Mouse (Mus musculus) erythroblast, adult 5-6 weeks (primary cell): ENCODE data around the gene Olfr1161. TPM values are rescaled to one million over a fixed set of nuclear protein-coding genes. Genes with fewer than 3 reads are reported as not detected.
"Not testable (repeated sequence)": the region's sequence is repeated elsewhere in the genome, so short reads cannot be mapped to it uniquely, and the experiment has no call there.

Source experiments
- ATAC-seq: replicated peaks from 2 replicates; pipeline ENCODE4 v1.8.0; 2016; ENCODE audit warnings: moderate number of reproducible peaks, mild to moderate bottlenecking, moderate TSS enrichment, inconsistent platforms; ENCODE audit not compliant: poor library complexity, low FRiP score, severe bottlenecking
- total RNA-seq, 2 experiments: library from RNA; stranded (forward) in 1 of 2; stranded (reverse) in 1 of 2; fragments of 150-400 nt in 1 of 2; fragments of 200-764, 138-1000 nt in 1 of 2; gene quantifications; 2 replicates each; pipeline versions ENCODE4 v1.2.3 to v1.2.4; 2015 to 2017; ENCODE audit warnings: low replicate concordance in 2 of 2

The Olfr1161 gene
- total RNA-seq (2015; ENCODE audit: low replicate concordance), result not detected in 2 replicates
- not detected in 2 replicates for total RNA-seq (2017; ENCODE audit: low replicate concordance)

GRCm38 (mm10) chr2:88022474-88022873, at the start of gene Olfr1161:
Olfr1161 (plus strand) TSS chr2:88022774.
- not testable (repeated sequence) for ATAC-seq

GRCm38 (mm10) chr2:87974563-87974962, 48.0 kb upstream of the Olfr1161 start, which contains the start of gene Olfr74:
Olfr74 (minus strand) TSS chr2:87974663.
- ATAC-seq, result no peak

DNA sequence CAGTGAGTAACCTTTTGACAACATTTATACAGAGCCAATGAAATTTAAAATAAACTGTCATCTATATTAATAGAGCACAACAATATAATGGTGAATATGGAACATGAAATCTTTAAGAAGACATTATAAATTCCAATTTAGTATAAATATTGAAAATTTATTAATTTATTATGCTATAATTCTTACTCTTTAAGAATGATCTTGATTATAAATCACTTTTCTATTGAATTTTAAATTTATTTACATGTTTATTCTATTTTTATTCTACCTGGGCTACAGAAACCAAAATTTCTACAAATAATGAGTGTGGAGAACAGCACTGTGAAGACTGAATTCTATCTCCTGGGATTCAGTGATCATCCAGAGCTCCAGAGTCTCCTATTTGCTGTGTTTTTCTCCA, 32.8 kb upstream of the Olfr1161 start, which contains the start of gene Olfr1158:
Gene Olfr1158, plus strand, starts transcription at position 301 of the 400 bp plus-strand sequence.
- no peak for ATAC-seq

DNA sequence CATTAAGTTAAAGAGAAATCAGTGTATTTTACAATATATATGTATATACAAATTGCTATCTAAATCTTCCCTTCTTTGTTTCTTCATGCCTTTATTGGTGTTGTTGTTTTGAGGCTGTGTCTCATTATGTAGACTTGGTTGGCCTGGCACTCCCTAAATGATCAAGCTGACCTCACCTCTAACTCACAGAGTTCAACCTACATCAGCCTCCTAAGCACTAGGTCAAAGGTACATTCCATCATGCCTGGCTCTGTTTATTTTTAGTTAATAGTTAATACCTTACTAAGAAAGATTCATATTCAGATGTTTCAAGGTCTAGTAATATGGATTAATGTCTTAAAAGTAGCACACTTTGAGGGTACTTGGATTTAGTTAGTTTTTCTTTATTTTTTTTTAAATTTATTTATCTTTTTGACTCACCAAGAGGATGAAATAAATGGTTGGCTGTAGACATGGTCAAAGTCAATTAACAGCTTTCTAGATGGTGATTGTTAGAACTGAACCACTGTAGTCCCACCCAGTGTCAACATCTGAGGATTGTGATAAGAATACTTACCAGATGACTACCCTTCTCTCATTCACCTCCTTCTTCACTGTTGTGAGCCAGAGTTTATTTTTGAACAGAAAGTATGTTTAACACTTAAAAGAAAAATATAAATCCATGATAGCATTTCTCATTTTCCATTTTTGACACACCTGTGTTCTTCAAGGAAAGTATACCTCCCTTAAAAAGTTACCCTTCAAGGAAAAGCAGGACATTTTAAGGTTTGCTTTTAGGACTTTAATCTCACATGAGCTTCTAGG, 14.9 kb upstream of the Olfr1161 start, which contains the start of gene Olfr1160:
Gene Olfr1160, minus strand, starts transcription at position 754 of the 804 bp plus-strand sequence.
- ATAC-seq, result no peak

DNA sequence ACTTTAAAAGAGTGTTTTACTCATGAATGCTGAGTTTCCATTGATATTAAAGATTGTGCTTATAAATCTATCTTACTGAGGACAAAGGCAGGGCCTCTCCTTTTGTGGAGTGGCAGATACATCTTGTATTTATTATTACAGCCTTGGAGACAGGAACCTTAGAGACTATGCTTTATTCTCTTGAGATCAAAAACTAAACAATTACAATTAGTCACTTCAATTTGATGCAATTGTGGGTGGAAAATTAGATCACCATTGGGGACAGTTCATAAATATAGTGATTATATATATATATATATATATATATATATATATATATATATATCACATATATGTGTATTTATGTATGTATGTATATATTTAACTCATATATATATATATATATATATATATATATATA, 15.0 kb downstream of the Olfr1161 start, which contains the start of gene Olfr73:
Gene Olfr73, minus strand, starts transcription at position 101 of the 400 bp plus-strand sequence.
- ATAC-seq, result no peak

- no peak for ATAC-seq
Observed at GRCm38 (mm10) chr2:88051029-88051428, 28.5 kb downstream of the Olfr1161 start, which contains the start of gene Olfr1162. Olfr1162 (minus strand) TSS chr2:88051129.

DNA sequence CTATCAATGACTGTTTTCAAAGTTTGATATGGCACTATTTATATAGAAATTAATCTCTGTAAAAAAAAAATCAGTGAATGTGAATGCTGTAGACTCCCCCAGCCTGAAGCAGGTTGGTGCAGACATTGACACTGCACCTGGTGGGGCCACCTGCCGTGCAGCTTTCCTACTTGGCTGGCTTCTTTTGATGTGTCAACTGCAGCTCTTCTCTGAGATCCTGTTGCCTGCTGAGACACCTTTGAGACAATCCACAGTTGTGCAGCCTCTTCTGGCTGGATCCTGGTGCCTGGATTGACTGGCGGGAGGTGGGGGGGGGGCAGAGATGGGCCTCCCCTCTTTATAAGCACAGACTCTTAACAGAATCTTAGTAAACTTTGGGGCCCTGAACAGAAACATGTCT, 41.0 kb downstream of the Olfr1161 start:
- no peak for ATAC-seq

- no peak for ATAC-seq
Observed at GRCm38 (mm10) chr2:88071730-88072129, 49.2 kb downstream of the Olfr1161 start, which contains the start of gene Olfr1163. Olfr1163 (minus strand) TSS chr2:88071830.

Other genes with a start within 250 kb of the Olfr1161 start
- gene Olfr152, start 243.3 kb upstream of the Olfr1161 start, total RNA-seq (2015; ENCODE audit: low replicate concordance), result not detected in 2 replicates
- 2.4 TPM in 1 of 2 replicates, not detected in the other for gene Olfr152, start 243.3 kb upstream of the Olfr1161 start, total RNA-seq (2017; ENCODE audit: low replicate concordance)
- gene Olfr1143, start 222.2 kb upstream of the Olfr1161 start, total RNA-seq (2015; ENCODE audit: low replicate concordance), result not detected in 2 replicates
- gene Olfr1143, start 222.2 kb upstream of the Olfr1161 start, total RNA-seq (2017; ENCODE audit: low replicate concordance), result not detected in 2 replicates
- not detected in 2 replicates for gene Olfr1145, start 213.0 kb upstream of the Olfr1161 start, total RNA-seq (2015; ENCODE audit: low replicate concordance)
- not detected in 2 replicates for gene Olfr1145, start 213.0 kb upstream of the Olfr1161 start, total RNA-seq (2017; ENCODE audit: low replicate concordance)
- gene Olfr1148, start 192.2 kb upstream of the Olfr1161 start, total RNA-seq (2015; ENCODE audit: low replicate concordance), result not detected in 2 replicates
- not detected in 2 replicates for gene Olfr1148, start 192.2 kb upstream of the Olfr1161 start, total RNA-seq (2017; ENCODE audit: low replicate concordance)
- not detected in 2 replicates for gene Olfr1150-ps1, start 178.8 kb upstream of the Olfr1161 start, total RNA-seq (2015; ENCODE audit: low replicate concordance)
- gene Olfr1150-ps1, start 178.8 kb upstream of the Olfr1161 start, total RNA-seq (2017; ENCODE audit: low replicate concordance), result 0.09 TPM in 1 of 2 replicates, not detected in the other
- not detected in 2 replicates for gene Olfr1151, start 166.9 kb upstream of the Olfr1161 start, total RNA-seq (2015; ENCODE audit: low replicate concordance)
- 0.56 TPM in 1 of 2 replicates, not detected in the other for gene Olfr1151, start 166.9 kb upstream of the Olfr1161 start, total RNA-seq (2017; ENCODE audit: low replicate concordance)
- not detected in 2 replicates for gene Olfr1152, start 156.3 kb upstream of the Olfr1161 start, total RNA-seq (2015; ENCODE audit: low replicate concordance)
- not detected in 2 replicates for gene Olfr1152, start 156.3 kb upstream of the Olfr1161 start, total RNA-seq (2017; ENCODE audit: low replicate concordance)
- gene Olfr1153, start 127.8 kb upstream of the Olfr1161 start, total RNA-seq (2015; ENCODE audit: low replicate concordance), result not detected in 2 replicates
- gene Olfr1153, start 127.8 kb upstream of the Olfr1161 start, total RNA-seq (2017; ENCODE audit: low replicate concordance), result not detected in 2 replicates
- gene Olfr1154, start 117.6 kb upstream of the Olfr1161 start, total RNA-seq (2015; ENCODE audit: low replicate concordance), result not detected in 2 replicates
- gene Olfr1154, start 117.6 kb upstream of the Olfr1161 start, total RNA-seq (2017; ENCODE audit: low replicate concordance), result not detected in 2 replicates
- not detected in 2 replicates for gene Olfr1155, start 77.6 kb upstream of the Olfr1161 start, total RNA-seq (2015; ENCODE audit: low replicate concordance)
- not detected in 2 replicates for gene Olfr1155, start 77.6 kb upstream of the Olfr1161 start, total RNA-seq (2017; ENCODE audit: low replicate concordance)
- not detected in 2 replicates for gene Olfr1156, start 69.7 kb upstream of the Olfr1161 start, total RNA-seq (2015; ENCODE audit: low replicate concordance)
- gene Olfr1156, start 69.7 kb upstream of the Olfr1161 start, total RNA-seq (2017; ENCODE audit: low replicate concordance), result not detected in 2 replicates
- not detected in 2 replicates for gene Olfr1157, start 54.5 kb upstream of the Olfr1161 start, total RNA-seq (2015; ENCODE audit: low replicate concordance)
- not detected in 2 replicates for gene Olfr1157, start 54.5 kb upstream of the Olfr1161 start, total RNA-seq (2017; ENCODE audit: low replicate concordance)
- gene Olfr74, start 48.1 kb upstream of the Olfr1161 start, total RNA-seq (2015; ENCODE audit: low replicate concordance), result not detected in 2 replicates
- gene Olfr74, start 48.1 kb upstream of the Olfr1161 start, total RNA-seq (2017; ENCODE audit: low replicate concordance), result not detected in 2 replicates
- gene Olfr1158, start 32.7 kb upstream of the Olfr1161 start, total RNA-seq (2015; ENCODE audit: low replicate concordance), result not detected in 2 replicates
- gene Olfr1158, start 32.7 kb upstream of the Olfr1161 start, total RNA-seq (2017; ENCODE audit: low replicate concordance), result not detected in 2 replicates
- gene Olfr1160, start 14.5 kb upstream of the Olfr1161 start, total RNA-seq (2015; ENCODE audit: low replicate concordance), result not detected in 2 replicates
- gene Olfr1160, start 14.5 kb upstream of the Olfr1161 start, total RNA-seq (2017; ENCODE audit: low replicate concordance), result 0.28 TPM in 1 of 2 replicates, not detected in the other
- not detected in 2 replicates for gene Olfr73, start 14.9 kb downstream of the Olfr1161 start, total RNA-seq (2015; ENCODE audit: low replicate concordance)
- gene Olfr73, start 14.9 kb downstream of the Olfr1161 start, total RNA-seq (2017; ENCODE audit: low replicate concordance), result not detected in 2 replicates
- gene Olfr1162, start 28.4 kb downstream of the Olfr1161 start, total RNA-seq (2015; ENCODE audit: low replicate concordance), result not detected in 2 replicates
- gene Olfr1162, start 28.4 kb downstream of the Olfr1161 start, total RNA-seq (2017; ENCODE audit: low replicate concordance), result not detected in 2 replicates
- not detected in 2 replicates for gene Olfr1163, start 49.1 kb downstream of the Olfr1161 start, total RNA-seq (2015; ENCODE audit: low replicate concordance)
- gene Olfr1163, start 49.1 kb downstream of the Olfr1161 start, total RNA-seq (2017; ENCODE audit: low replicate concordance), result not detected in 2 replicates
- not detected in 2 replicates for gene Olfr1164, start 71.2 kb downstream of the Olfr1161 start, total RNA-seq (2015; ENCODE audit: low replicate concordance)
- gene Olfr1164, start 71.2 kb downstream of the Olfr1161 start, total RNA-seq (2017; ENCODE audit: low replicate concordance), result not detected in 2 replicates
- gene Olfr1166, start 105.5 kb downstream of the Olfr1161 start, total RNA-seq (2015; ENCODE audit: low replicate concordance), result not detected in 2 replicates
- not detected in 2 replicates for gene Olfr1166, start 105.5 kb downstream of the Olfr1161 start, total RNA-seq (2017; ENCODE audit: low replicate concordance)
- gene Olfr1167, start 132.4 kb downstream of the Olfr1161 start, total RNA-seq (2015; ENCODE audit: low replicate concordance), result not detected in 2 replicates
- gene Olfr1167, start 132.4 kb downstream of the Olfr1161 start, total RNA-seq (2017; ENCODE audit: low replicate concordance), result not detected in 2 replicates
- gene Olfr1168, start 159.1 kb downstream of the Olfr1161 start, total RNA-seq (2015; ENCODE audit: low replicate concordance), result not detected in 2 replicates
- not detected in 2 replicates for gene Olfr1168, start 159.1 kb downstream of the Olfr1161 start, total RNA-seq (2017; ENCODE audit: low replicate concordance)
- not detected in 2 replicates for gene Olfr1170, start 205.6 kb downstream of the Olfr1161 start, total RNA-seq (2015; ENCODE audit: low replicate concordance)
- gene Olfr1170, start 205.6 kb downstream of the Olfr1161 start, total RNA-seq (2017; ENCODE audit: low replicate concordance), result not detected in 2 replicates